Mouse (Mus musculus) thymus, postnatal 0 days (tissue): ENCODE results near the gene Tnn. TPM values are rescaled to one million over a fixed set of nuclear protein-coding genes. Genes with fewer than 3 reads are reported as not detected.
A peak's percentile ranks its signal among the peaks of the same experiment; 100 is the strongest.

Experiments used
- DNase-seq: peaks from one replicate; pipeline ENCODE4 v3.0.0-alpha.2; 2015; ENCODE audit warnings: low spot score
- polyA plus RNA-seq: library from polyadenylated mRNA; unstranded; fragments of >200 nt; fragmentation: Nextera tagmentation; extraction: Ambion mirVana; gene quantifications from 2 replicates; pipeline ENCODE4 v1.2.1, GENCODE M21; 2015

Tnn gene
- polyA plus RNA-seq: 0.05 TPM in 2 replicates

- DNase-seq: no peak
Measured at GRCm38 (mm10) chr1:160153480-160153879, at the start of gene Tnn. Tnn (minus strand) TSS chr1:160153580.

- DNase-seq: no peak
Measured at GRCm38 (mm10) chr1:160195337-160195663, 41.9 kb upstream of the Tnn start.

- peak; percentile 99 for DNase-seq
Measured at GRCm38 (mm10) chr1:160194529-160195336, 41.4 kb upstream of the Tnn start, which contains the start of gene Mrps14. Mrps14 (plus strand) TSS chr1:160195215.

- DNase-seq: peak; percentile 17
Measured at GRCm38 (mm10) chr1:160184506-160184905, 31.1 kb upstream of the Tnn start.

- no peak for DNase-seq
Measured at GRCm38 (mm10) chr1:160181216-160181615, 27.8 kb upstream of the Tnn start.

- no peak for DNase-seq
Measured at GRCm38 (mm10) chr1:160176903-160177302, 23.5 kb upstream of the Tnn start.

GRCm38 (mm10) chr1:160166600-160166999 is 13.2 kb upstream of the Tnn start:
- DNase-seq: no peak

- no peak for DNase-seq
Measured at GRCm38 (mm10) chr1:160158190-160158589, 4.8 kb upstream of the Tnn start.

- no peak for DNase-seq
Measured at GRCm38 (mm10) chr1:160150726-160151125, 2.7 kb downstream of the Tnn start.

GRCm38 (mm10) chr1:160149291-160149906 is 4.0 kb downstream of the Tnn start:
- no peak for DNase-seq

- DNase-seq: no peak
Measured at GRCm38 (mm10) chr1:160147274-160147673, 6.1 kb downstream of the Tnn start.

GRCm38 (mm10) chr1:160145606-160146005 is 7.8 kb downstream of the Tnn start:
- DNase-seq: no peak

GRCm38 (mm10) chr1:160144343-160144742 is 9.0 kb downstream of the Tnn start:
- DNase-seq: no peak

GRCm38 (mm10) chr1:160136362-160136890 is 17.0 kb downstream of the Tnn start:
- DNase-seq: no peak

GRCm38 (mm10) chr1:160133464-160134079 is 19.8 kb downstream of the Tnn start:
- no peak for DNase-seq

GRCm38 (mm10) chr1:160123957-160124356 is 29.4 kb downstream of the Tnn start:
- no peak for DNase-seq

GRCm38 (mm10) chr1:160108604-160109003 is 44.8 kb downstream of the Tnn start:
- no peak for DNase-seq

- no peak for DNase-seq
Measured at GRCm38 (mm10) chr1:160105426-160105825, 48.0 kb downstream of the Tnn start.

- DNase-seq: no peak
Measured at GRCm38 (mm10) chr1:160100996-160101395, 52.4 kb downstream of the Tnn start.

GRCm38 (mm10) chr1:160099659-160100302 is 53.6 kb downstream of the Tnn start:
- DNase-seq: no peak

- DNase-seq: no peak
Measured at GRCm38 (mm10) chr1:160086651-160087050, 66.7 kb downstream of the Tnn start.

GRCm38 (mm10) chr1:160084239-160084638 is 69.1 kb downstream of the Tnn start:
- no peak for DNase-seq
